Mouse (Mus musculus) kidney, adult 18-20 months (tissue): ENCODE measurements around the gene Mlh3.

Experiments
- DNase-seq: peaks from one replicate; pipeline ENCODE4 v3.0.0; 2021

Gene Mlh3

DNA sequence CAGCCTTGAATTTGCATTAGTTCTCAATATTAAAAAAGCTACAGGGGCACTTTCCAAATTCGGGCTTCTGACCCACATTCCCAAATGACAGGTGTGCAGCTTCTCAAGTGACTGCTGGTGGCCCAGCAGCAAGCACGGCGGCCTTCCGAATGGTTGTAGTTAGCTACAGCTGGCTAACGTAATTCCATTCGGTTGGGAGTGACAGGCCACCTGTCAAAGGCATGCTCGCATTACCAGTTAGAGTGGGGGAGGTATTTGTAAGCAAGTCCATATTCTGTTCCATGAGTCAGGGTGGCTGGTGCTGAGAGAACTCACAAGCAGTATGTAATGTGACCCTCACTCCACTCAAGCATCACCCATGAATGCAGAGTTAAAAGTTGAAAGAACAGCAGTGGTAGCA, 43.2 kb downstream of the Mlh3 start:
- no peak for DNase-seq

DNA sequence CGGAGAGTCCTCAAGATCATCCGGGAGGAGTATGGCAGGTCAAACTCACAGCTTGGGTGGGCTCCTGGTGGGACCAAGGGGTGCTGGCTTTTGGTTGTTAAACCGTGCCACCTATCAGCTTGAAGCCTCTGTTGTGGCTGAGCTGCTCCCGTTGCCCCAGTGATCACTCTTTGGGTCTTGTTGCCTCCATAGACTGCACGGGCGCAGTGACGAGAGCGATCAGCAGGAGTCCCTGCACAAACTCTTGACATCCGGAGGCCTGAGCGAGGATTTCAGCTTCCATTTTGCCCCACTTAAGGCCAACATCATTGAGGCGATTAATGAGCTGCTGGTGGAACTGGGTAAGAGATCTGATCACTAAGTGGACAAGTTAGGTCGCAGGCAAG, 50.5 kb downstream of the Mlh3 start:
- peak; percentile 11 for DNase-seq

DNA sequence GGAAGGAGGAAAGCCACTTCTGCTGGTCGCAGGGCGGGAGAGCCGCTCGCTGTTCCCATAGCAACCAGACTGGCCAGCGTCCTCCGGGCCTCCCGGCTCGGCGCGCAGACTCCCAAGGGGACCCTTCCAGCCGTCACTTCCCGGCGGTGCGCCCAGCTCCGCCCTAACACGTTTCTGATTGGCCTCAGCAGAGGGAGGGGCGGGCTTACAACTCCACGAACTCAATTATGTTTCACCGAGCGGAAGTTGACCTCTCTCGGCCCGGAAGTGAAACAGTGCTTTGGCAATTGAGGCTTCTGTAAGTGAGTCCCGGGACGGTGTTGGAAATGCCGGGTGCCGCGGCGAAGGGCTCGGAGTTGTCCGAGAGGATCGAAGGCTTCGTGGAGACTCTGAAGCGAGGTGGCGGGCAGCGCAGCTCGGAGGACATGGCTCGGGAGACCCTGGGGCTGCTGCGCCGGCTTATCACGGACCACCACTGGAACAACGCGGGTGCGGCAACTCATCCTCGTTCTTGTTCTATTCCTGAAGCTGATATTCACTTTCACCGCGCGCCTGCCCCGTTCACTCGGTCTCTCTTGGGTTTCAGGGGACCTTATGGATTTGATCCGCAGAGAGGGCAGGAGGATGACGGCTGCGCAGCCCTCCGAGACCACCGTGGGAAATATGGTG, 51.0 kb downstream of the Mlh3 start, which contains the start of gene Eif2b2:
Gene Eif2b2, plus strand, starts transcription at position 246 of the 669 bp plus-strand sequence.
- DNase-seq = peak; percentile 99

DNA sequence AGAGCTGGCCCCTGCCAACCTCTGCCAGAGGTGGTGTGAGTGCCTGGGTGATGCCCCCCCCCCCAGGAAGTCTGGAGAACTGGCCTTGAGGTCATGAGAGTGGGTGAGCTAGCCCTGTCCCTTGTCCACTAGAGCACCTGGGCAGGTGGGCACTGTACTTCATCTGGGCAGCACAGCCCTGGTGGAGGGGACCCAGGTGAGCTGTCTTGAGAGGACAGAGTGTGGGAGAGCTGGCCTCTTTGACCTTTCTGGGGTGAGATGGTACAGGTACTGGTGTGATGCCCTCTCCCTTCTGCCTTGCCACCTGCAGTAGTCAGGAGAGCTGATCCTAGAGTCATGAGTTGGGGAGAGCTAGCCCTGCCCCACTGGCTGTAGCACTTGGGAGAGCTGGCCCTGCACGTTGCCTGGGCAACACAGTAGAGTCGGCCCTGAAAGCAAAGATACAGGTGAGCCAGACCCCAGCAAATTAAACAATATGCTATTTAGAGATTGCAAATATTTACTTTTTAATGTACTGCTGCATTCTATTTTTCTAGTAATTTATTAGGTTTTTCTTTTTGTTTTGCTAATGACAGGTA, 52.6 kb downstream of the Mlh3 start:
- DNase-seq = no peak

GRCm38 (mm10) chr12:85215031-85215430, 55.4 kb downstream of the Mlh3 start:
- no peak for DNase-seq

DNA sequence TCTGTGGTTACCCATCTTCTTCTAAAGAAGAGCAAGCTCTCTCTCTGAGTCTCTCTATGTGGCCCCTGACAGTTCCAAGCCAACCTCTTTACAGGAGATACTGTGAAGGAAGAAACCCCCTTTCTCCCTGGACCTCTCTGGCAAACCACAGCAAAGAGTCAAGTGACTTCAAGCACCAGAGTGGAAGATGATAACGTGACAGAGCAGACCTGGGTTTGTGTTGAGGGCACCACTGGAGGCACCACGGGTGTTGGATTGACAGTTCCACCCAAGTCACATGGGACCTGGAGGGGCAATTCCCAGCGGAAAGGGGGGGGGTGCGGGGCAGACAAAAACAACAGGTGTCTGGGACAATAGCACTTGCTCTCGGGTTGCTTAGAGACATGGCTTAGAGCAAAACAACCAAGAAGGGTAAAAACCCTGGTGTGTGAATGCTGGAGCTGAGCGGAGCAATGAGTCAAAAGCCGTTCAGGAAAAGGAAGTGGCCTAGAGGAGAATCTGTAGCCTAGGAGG, 61.7 kb downstream of the Mlh3 start:
- DNase-seq = no peak

DNA sequence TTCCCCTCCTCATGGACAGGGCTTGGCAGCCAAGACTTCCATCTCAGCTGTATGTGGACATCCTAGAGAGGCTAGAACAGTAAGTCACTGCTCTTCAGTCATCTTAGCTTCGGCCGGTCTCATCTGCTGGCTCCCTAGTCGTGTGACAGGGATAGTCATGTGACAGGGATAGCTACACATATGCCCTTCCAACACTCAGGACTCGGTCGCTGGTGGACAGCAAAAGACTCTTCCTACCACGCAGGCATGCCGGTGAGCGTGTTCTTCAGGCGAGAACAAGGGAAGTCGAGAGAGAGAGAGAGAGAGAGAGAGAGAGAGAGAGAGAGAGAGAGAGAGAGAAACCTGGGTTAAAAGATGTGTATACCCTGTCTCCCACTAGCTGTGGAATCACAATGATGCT, 65.0 kb downstream of the Mlh3 start:
- DNase-seq = no peak

DNA sequence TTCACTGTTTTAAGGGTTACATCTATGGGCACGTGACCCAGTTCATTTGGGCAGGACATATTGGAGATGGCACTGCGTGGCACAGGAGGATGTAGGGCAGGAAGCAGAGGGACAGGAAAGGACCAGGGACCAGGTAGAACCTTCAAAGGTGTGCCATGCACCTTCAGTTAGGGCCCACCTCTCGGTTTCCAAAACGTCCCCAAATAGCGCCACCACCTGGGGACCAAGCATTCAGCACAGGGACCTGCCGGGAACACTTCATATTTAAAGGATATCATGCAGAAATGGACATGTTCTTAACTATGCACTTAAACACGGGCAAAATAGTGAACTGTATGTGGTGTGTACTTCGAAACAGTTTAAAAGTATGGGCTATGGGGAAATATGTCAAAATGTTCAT, 66.3 kb downstream of the Mlh3 start:
- no peak for DNase-seq

- no peak for DNase-seq
Observed at GRCm38 (mm10) chr12:85203699-85204098, 66.7 kb downstream of the Mlh3 start.

DNA sequence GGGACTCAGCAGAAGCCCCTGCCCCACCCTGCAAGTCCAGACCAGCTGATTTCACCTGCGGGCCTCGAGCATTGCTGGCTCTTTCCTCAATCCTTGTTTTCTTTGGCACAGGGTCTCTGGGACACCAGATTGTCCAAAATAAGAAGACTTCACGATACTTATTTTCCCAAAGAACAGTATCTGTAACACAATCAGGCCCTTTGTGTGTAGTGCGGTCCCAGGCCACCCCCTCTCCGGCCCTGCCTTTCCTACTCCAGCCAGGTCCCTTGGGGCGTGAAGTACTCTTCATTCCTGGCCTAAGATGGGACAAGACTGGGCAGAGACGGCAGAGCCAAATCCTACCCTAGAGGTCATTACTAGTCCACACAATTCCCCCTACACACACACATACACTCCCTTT, 68.2 kb downstream of the Mlh3 start:
- DNase-seq = no peak

DNA sequence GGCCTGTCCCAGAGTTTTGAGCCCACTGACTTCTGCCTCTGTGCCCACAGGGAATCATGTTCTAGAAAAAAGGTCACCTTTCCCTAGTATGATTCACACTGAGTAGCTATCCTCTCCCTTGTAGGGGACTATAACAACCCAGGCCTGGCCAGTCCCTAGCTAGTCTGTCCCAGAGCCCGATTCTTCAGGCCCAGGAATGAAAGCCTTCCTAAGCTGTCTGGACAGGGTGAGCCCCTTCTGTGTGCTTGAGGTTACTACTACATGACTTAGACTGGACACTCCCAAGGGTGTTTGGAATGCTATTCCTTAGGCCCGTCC, 68.6 kb downstream of the Mlh3 start:
- DNase-seq = no peak

- DNase-seq = no peak
Observed at GRCm38 (mm10) chr12:85200929-85201829, 69.2 kb downstream of the Mlh3 start.

- no peak for DNase-seq
Observed at GRCm38 (mm10) chr12:85199954-85200353, 70.4 kb downstream of the Mlh3 start.

DNA sequence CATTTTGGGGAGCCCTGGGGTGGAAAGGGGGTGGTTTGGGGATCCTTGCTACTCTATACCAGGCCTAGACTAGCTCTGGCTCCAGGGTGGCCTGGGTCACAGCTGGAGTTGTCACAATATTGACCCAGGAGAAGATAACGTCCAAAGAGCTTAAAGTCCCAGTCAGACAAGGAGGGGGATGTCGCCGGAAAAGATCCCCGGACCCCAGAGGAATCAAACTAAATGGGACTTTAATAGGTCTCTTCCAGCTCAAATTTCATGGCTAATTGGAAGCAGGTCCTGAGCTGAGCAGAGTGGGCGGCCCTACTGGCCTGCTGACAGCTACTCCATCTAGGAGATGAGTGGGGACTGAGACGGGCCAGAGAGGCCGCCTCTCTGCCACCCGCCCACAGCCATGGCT, 72.5 kb downstream of the Mlh3 start:
- DNase-seq = no peak

- DNase-seq = no peak
Observed at GRCm38 (mm10) chr12:85197371-85197770, 73.0 kb downstream of the Mlh3 start.

GRCm38 (mm10) chr12:85196191-85196590, 74.2 kb downstream of the Mlh3 start:
- no peak for DNase-seq

DNA sequence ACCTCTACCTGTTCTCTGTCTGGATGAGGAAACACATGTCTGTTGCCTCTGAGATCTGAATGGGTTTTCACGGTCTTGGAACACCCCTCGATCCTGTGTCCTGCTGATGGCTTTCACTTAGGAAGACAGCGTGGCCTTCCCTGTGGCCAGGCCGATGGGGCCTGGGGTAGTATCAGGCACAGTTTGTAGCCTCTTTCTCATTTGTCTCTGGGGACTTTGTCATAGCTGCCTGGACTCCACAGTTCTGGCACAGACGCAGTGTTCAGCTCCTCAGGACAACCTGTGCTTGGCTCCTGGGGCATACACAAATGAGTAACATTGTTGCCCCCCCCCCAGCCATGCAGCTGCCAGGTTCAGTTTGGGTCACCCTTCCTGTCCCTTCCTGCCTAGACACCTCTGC, 75.3 kb downstream of the Mlh3 start:
- DNase-seq = no peak

- peak; percentile 75 for DNase-seq
Observed at GRCm38 (mm10) chr12:85194623-85195018, 75.8 kb downstream of the Mlh3 start.

DNA sequence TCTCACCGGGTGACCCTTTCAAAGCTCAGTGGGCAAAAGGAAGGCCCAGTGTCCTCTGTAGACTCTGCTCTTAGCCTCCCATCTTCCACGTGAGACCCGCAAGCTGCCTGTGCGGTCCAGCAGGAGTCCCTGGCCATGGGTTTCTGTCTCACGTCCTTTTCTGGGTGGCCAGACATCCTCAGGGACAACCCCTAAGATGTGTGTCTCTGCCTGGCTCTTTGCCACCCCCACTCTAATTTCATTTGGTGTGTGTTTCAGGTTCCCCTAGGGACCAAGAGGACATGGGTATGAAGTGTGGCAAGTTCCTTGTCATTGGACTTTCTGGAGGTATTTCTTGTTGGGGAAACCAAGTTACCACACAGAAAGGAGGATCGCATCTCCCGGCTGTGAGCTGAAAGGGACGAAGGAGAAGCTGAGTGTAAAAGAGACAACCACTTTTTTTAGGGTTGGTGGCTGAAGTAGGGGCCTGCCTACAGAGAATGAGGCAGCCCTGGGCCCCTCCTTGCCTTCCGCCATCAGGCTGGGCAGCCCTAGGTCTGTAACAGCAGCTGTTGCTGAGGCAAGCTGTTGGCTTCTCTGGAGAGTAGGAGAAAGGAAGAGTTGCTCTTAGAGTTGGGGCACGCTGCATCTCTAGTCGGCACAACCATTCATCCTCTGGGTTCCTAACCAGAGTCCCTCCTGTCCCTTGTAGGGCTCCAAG, 76.3 kb downstream of the Mlh3 start:
- no peak for DNase-seq

DNA sequence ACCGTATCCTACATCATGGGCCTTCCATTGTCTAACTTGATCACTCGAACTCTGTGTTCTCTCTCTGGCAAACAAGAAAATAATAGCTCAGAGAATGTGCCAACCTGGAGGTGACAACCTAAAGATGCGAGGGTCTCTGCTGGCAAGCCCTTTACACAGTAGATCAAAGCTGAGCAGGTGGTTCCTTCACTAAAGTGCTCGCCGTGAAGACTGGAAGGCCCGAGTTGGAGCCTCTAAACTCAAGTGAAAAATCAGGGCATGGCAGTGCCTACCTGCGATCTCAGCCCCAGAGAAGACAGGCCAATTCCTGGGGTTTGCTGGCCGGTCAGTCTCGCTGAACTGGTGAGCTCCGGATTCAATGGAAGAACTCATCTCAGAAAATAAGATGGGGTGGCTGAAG, 77.3 kb downstream of the Mlh3 start:
- no peak for DNase-seq

DNA sequence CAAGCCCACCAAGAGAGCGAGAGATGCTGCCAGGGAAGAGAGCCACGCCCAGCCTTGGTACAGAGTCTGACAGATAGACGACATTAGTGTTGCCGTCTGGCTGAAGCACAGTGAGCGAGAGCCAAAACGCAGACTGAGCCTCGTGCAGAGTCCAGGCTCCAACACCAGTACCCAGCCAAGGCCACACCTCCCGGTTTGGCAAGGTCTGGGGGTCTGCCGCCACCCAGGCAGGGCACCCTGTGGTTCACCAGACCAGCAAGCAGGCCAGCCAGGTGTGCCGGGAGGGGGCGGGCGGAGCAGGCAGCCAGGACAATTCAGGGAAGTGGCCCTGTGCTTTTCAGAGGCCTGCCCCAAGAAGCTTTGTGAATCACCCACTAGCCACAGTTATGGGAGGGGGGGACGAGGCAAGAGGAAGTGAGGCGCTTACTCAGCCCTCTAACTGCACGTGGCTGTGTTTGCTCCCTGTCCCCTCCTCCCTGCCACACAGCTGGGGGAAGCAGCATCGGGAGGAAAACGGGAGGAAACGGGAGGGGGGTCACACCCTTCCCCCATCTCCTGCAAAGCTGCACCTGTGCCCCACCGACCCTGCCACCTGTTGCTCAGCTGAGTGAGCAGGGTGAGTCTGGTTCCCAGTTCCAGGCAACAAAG, 77.8 kb downstream of the Mlh3 start:
- no peak for DNase-seq

DNA sequence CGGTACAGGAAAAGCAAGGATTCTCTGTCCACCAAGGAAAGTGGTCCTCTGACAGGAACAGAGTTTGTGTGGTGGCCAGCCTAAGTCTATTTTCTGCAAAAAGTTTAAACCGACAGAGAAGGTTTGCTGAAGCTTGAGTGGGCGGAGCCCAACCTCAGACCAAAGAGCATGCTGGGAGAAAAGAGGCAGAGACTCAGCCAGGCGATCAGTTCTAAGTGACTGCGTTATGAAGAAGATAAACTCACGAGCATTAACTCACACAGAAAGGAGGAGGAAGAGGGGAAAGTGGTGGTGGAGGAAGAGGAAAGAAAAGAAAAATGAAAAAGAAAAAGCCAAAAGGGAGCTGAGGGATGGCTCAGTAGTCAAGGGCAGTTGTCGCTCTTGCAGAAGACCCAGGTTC, 80.1 kb downstream of the Mlh3 start:
- no peak for DNase-seq

- no peak for DNase-seq
Observed at GRCm38 (mm10) chr12:85186361-85186760, 84.0 kb downstream of the Mlh3 start.
